Mouse (Mus musculus) E14TG2a.4 (cell line): ENCODE measurements around the gene Zc3h7b.

Experiments used
- CTCF ChIP-seq: conservative IDR thresholded peaks from 2 replicates; pipeline ENCODE4 v1.5.1; 2014; ENCODE audit warnings: low read length
- NANOG ChIP-seq: IDR thresholded peaks from 2 replicates; pipeline ENCODE4 v1.6.1; 2014; ENCODE audit warnings: borderline replicate concordance, low read length, mixed read lengths
- POU5F1 ChIP-seq: IDR thresholded peaks from 2 replicates; pipeline ENCODE4 v1.6.1; 2014; ENCODE audit warnings: low read length, borderline replicate concordance

- TF ChIP-seq CTCF (no peak), NANOG (no peak), POU5F1 (no peak)
These were observed 47.6 kb downstream of the Zc3h7b start for GRCm38 (mm10) chr15:81792444-81792843.
